Mouse (Mus musculus) urinary bladder, postnatal 0 days (tissue): ENCODE results near the gene Cst7. TPM values are rescaled to one million over a fixed set of nuclear protein-coding genes. Genes with fewer than 3 reads are reported as not detected.

Source experiments
- polyA plus RNA-seq: library from polyadenylated mRNA; unstranded; fragments of >200 nt; fragmentation: Nextera tagmentation; extraction: Ambion mirVana; gene quantifications from 2 replicates; pipeline ENCODE4 v1.2.1, GENCODE M21; 2015

Gene Cst7
- polyA plus RNA-seq: 0.25 and 0.27 TPM in 2 replicates

DNA sequence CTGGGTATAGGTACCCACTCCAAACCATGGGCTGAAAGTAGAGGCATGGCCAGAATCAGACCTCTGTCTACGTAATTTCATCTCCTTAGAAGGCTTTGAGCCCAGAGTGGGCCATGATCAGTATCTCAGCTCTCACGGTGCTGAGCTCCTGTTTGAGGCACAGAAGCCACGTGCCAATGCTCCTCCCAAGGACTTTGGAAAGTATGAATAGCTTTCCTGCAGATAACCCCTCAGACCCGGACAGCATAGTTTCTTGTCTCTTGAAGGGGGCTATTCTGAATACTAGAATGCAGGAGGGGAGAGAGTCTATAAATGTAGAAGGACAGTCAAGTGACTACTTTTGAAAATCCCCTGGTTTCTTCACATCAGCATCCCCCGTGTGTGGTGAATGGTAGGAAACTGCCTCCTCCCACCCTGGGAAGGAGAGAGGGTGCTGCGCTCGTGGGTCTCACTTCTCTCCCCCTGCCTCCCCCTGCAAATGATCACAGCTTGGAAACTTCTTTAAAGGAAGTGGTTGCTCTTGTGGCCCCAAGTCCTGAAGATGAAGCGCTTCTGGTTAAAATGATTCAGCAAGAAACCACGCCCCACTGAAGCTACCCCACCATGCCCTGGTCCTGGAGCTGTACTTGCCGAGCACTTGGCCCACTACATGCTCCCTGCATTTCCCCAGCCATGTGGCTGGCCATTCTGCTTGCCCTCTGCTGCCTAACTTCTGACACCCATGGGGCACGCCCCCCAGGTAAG, at the start of gene Cst7:
TSS of gene Cst7 (plus strand) at position 569 of the 744 bp plus-strand sequence.

DNA sequence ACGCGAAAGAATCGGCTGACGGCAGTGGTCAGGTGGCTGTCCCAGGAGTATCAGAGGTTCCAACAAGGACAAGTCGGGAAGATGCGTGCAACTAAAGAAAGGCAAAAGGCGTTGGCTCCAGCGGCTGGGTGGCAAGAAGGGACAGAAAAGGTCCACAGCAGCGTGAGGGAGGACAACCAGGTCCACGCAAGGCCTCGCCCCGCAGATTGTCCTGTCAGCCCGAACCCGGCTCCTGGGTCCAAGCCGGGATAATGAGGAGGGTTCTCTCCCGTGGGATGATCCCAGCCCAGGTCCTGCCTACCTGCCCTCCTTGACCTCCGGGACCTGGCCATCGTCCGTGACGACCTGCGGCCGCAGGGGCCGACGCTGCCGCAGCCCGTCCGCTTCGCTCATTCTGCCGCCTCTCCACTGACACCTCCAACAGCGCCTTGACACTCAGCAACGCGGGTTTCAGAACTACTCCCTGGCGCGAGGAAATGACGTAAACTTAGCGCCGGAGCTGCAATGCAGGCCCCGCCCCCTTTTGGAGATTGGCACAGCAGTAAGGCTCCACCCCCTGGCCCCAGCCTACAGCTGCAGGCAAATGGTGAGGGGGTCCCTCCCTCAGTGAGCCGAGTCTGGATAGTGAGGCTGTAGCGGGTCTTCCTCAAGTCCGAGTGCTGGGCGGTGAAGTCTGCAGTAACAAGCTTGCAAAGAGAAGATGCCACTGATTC, 38.0 kb downstream of the Cst7 start, which contains the start of gene Apmap:
TSS of gene Apmap (minus strand) at position 481 of the 713 bp plus-strand sequence.

Other genes with a start within 250 kb of the Cst7 start
- 1.6 and 2.4 TPM in 2 replicates for gene Gm10130, start 246.7 kb upstream of the Cst7 start, polyA plus RNA-seq
- gene 3300002I08Rik, start 207.7 kb upstream of the Cst7 start, polyA plus RNA-seq: 3.4 and 3.6 TPM in 2 replicates
- 2.7 and 2.9 TPM in 2 replicates for gene Zfp442, start 118.9 kb upstream of the Cst7 start, polyA plus RNA-seq
- gene Zfp345, start 85.3 kb upstream of the Cst7 start, polyA plus RNA-seq: 0.06 and 0.08 TPM in 2 replicates
- 28.1 TPM in 2 replicates for gene Apmap, start 38.2 kb downstream of the Cst7 start, polyA plus RNA-seq
- gene Acss1, start 98.1 kb downstream of the Cst7 start, polyA plus RNA-seq: 6.2 and 6.3 TPM in 2 replicates
- not detected in 2 replicates for gene Vsx1, start 118.9 kb downstream of the Cst7 start, polyA plus RNA-seq
- 28.9 and 31.8 TPM in 2 replicates for gene Entpd6, start 178.6 kb downstream of the Cst7 start, polyA plus RNA-seq
- gene Pygb, start 216.3 kb downstream of the Cst7 start, polyA plus RNA-seq: 422 and 474 TPM in 2 replicates